Mouse (Mus musculus) limb, embryonic 11.5 days (tissue): ENCODE measurements at regions not wholly inside any gene's neighbourhood (a gene's known extent, or its start where the extent isn't known, plus 50 kb on each side); places are given as distances from the start of the nearest gene placed in this dataset.

ENCODE experiments used
- ATAC-seq: fragments of 200-750 bp; cut with Nextera tagmentation; 2 replicates; pipeline ENCODE4 v1.8.0; 2017; ENCODE audit warnings: low read depth; ENCODE audit not compliant: insufficient number of reproducible peaks, low FRiP score, low TSS enrichment
- DNase-seq: peaks from one replicate; pipeline ENCODE4 v3.0.0-alpha.2; 2015; ENCODE audit warnings: low spot score
- H3K27ac ChIP-seq: fragments of 300-500 bp; sonication (generic); replicated peaks from 2 replicates; pipeline ENCODE4 v1.5.1; 2014; ENCODE audit warnings: low read depth, mild to moderate bottlenecking, low read length
- H3K27me3 ChIP-seq: fragments of 300-500 bp; sonication (generic); 2 replicates; pipeline ENCODE4 v1.6.1; 2014; ENCODE audit warnings: mild to moderate bottlenecking, low read length, mixed read lengths; ENCODE audit not compliant: control insufficient read depth, insufficient read depth
- H3K36me3 ChIP-seq: fragments of 300-500 bp; sonication (generic); 2 replicates; pipeline ENCODE4 v1.6.1; 2014; ENCODE audit warnings: mild to moderate bottlenecking, low read length, moderate library complexity, mixed read lengths; ENCODE audit not compliant: control insufficient read depth, insufficient read depth
- H3K4me1 ChIP-seq: fragments of 300-500 bp; sonication (generic); 2 replicates; pipeline ENCODE4 v1.6.1; 2014; ENCODE audit warnings: low read length, mixed read lengths; ENCODE audit not compliant: control insufficient read depth, insufficient read depth
- H3K4me2 ChIP-seq: fragments of 300-500 bp; sonication (generic); 2 replicates; pipeline ENCODE4 v1.6.1; 2014; ENCODE audit warnings: low read depth, mild to moderate bottlenecking, moderate library complexity; ENCODE audit not compliant: severe bottlenecking
- H3K4me3 ChIP-seq: fragments of 300-500 bp; sonication (generic); 2 replicates; pipeline ENCODE4 v1.5.1; 2014; ENCODE audit warnings: low read depth, low read length
- H3K9ac ChIP-seq: fragments of 300-500 bp; sonication (generic); 2 replicates; pipeline ENCODE4 v1.6.1; 2014; ENCODE audit warnings: mild to moderate bottlenecking, low read length
- H3K9me3 ChIP-seq: fragments of 300-500 bp; sonication (generic); 2 replicates; pipeline ENCODE4 v1.6.1; 2016; ENCODE audit warnings: low read length; ENCODE audit not compliant: control insufficient read depth
- WGBS: fragments of 180-500 bp; shearing (Covaris S2); extraction: QIAGEN DNeasy Blood & Tissue Kit; methylation state at CpG from one replicate; pipeline ENCODE4 v1.1.7; 2014; 5-methylcytosine and 5-hydroxymethylcytosine counted together

GRCm38 (mm10) chr17:88349825-88350460 lies 90.6 kb upstream of the Foxn2 start:
- Histone ChIP-seq H3K4me3 (no peak overlapping the region), H3K36me3 (no peaks in the 10 kb centered on the region), H3K9me3 (no peaks in the 10 kb centered on the region), H3K4me2 (no peak overlapping the region), H3K27me3 (no peaks in the 10 kb centered on the region), H3K27ac (no peak overlapping the region), H3K4me1 (no peaks in the 10 kb centered on the region), H3K9ac (no peak overlapping the region)
- DNase-seq (no peak), ATAC-seq (no peak)
- 90% methylated on average over 5 of the region's 5 CpGs for WGBS

- no peak overlapping the region for H3K9ac ChIP-seq
- no peaks in the 10 kb centered on the region for H3K4me1 ChIP-seq
- H3K4me2 ChIP-seq, result no peak overlapping the region
- H3K9me3 ChIP-seq, result no peaks in the 10 kb centered on the region
- no peak overlapping the region for H3K4me3 ChIP-seq
- 87% methylated on average over 5 of the region's 5 CpGs for WGBS
- no peak for ATAC-seq
- DNase-seq, result no peak
- H3K27ac ChIP-seq, result no peak overlapping the region
- no peaks in the 10 kb centered on the region for H3K36me3 ChIP-seq
- no peaks in the 10 kb centered on the region for H3K27me3 ChIP-seq
These were observed 89.5 kb upstream of the Foxn2 start for GRCm38 (mm10) chr17:88350986-88351385.

GRCm38 (mm10) chr17:88352960-88353359 lies 87.6 kb upstream of the Foxn2 start:
- Histone ChIP-seq H3K4me2 (no peak overlapping the region), H3K9ac (no peak overlapping the region), H3K4me3 (no peak overlapping the region), H3K27ac (no peak overlapping the region), H3K36me3 (no peaks in the 10 kb centered on the region), H3K4me1 (no peaks in the 10 kb centered on the region), H3K27me3 (no peaks in the 10 kb centered on the region), H3K9me3 (no peaks in the 10 kb centered on the region)
- DNase-seq, result no peak
- ATAC-seq, result no peak

GRCm38 (mm10) chr17:88361161-88361560 lies 79.3 kb upstream of the Foxn2 start:
- no peak for ATAC-seq
- DNase-seq, result no peak
- 77% methylated on average over 2 of the region's 2 CpGs for WGBS
- H3K36me3 ChIP-seq, result no peaks in the 10 kb centered on the region
- no peaks in the 10 kb centered on the region for H3K4me1 ChIP-seq
- H3K9ac ChIP-seq, result no peak overlapping the region
- no peak overlapping the region for H3K4me3 ChIP-seq
- H3K27me3 ChIP-seq, result no peaks in the 10 kb centered on the region
- H3K27ac ChIP-seq, result no peak overlapping the region
- no peaks in the 10 kb centered on the region for H3K9me3 ChIP-seq
- no peak overlapping the region for H3K4me2 ChIP-seq

- no peak for ATAC-seq
- no peak overlapping the region for H3K4me2 ChIP-seq
These were observed 78.1 kb upstream of the Foxn2 start for GRCm38 (mm10) chr17:88362404-88362803.

GRCm38 (mm10) chr17:88367876-88368275 lies 72.6 kb upstream of the Foxn2 start:
- Histone ChIP-seq H3K27me3 (no peaks in the 10 kb centered on the region), H3K9me3 (no peaks in the 10 kb centered on the region), H3K27ac (no peak overlapping the region), H3K36me3 (no peaks in the 10 kb centered on the region), H3K4me2 (no peak overlapping the region), H3K4me3 (no peak overlapping the region), H3K4me1 (no peaks in the 10 kb centered on the region), H3K9ac (no peak overlapping the region)
- WGBS, result 74% methylated on average over 5 of the region's 5 CpGs
- DNase-seq (no peak), ATAC-seq (no peak)

More at GRCm38 (mm10) chr17:88362404-88362803, 78.1 kb upstream of the Foxn2 start:
- no peak overlapping the region for H3K9ac ChIP-seq
- DNase-seq, result no peak
- H3K27ac ChIP-seq, result no peak overlapping the region
- no peaks in the 10 kb centered on the region for H3K36me3 ChIP-seq
- H3K4me1 ChIP-seq, result no peaks in the 10 kb centered on the region
- no peaks in the 10 kb centered on the region for H3K27me3 ChIP-seq
- no peak overlapping the region for H3K4me3 ChIP-seq
- 95% methylated on average over 11 of the region's 11 CpGs for WGBS
- H3K9me3 ChIP-seq, result no peaks in the 10 kb centered on the region

GRCm38 (mm10) chr17:88369971-88370370 lies 70.5 kb upstream of the Foxn2 start:
- Histone ChIP-seq H3K9ac (no peak overlapping the region), H3K4me1 (no peaks in the 10 kb centered on the region), H3K4me2 (no peak overlapping the region), H3K4me3 (no peak overlapping the region), H3K36me3 (no peaks in the 10 kb centered on the region), H3K27me3 (no peaks in the 10 kb centered on the region), H3K27ac (no peak overlapping the region), H3K9me3 (no peaks in the 10 kb centered on the region)
- ATAC-seq (no peak), DNase-seq (no peak)
- 85% methylated on average over 8 of the region's 8 CpGs for WGBS

- Histone ChIP-seq H3K36me3 (no peaks in the 10 kb centered on the region), H3K27ac (no peak overlapping the region), H3K9me3 (no peaks in the 10 kb centered on the region), H3K4me2 (no peak overlapping the region), H3K4me3 (no peak overlapping the region), H3K9ac (no peak overlapping the region), H3K4me1 (no peaks in the 10 kb centered on the region), H3K27me3 (no peaks in the 10 kb centered on the region)
- 91% methylated on average over 9 of the region's 9 CpGs for WGBS
- ATAC-seq (no peak), DNase-seq (no peak)
These were observed 69.8 kb upstream of the Foxn2 start for GRCm38 (mm10) chr17:88370676-88371075.

GRCm38 (mm10) chr17:88378505-88378904 lies 62.0 kb upstream of the Foxn2 start:
- DNase-seq (peak; percentile 26), ATAC-seq (no peak)
- Histone ChIP-seq H3K9ac (no peak overlapping the region), H3K9me3 (no peaks in the 10 kb centered on the region; the same call in 1 of the 2 replicates), H3K27me3 (no peaks in the 10 kb centered on the region), H3K36me3 (no peaks in the 10 kb centered on the region), H3K27ac (no peak overlapping the region), H3K4me3 (no peak overlapping the region), H3K4me2 (no peak overlapping the region), H3K4me1 (no peaks in the 10 kb centered on the region)
- 84% methylated on average over 5 of the region's 5 CpGs for WGBS
